19 mouse cellular contexts compared by ENCODE assay signal in genomic region chr7:140840750-140841735, GRCm38 (mm10). TPM values are rescaled to one million over a fixed set of nuclear protein-coding genes. Genes with fewer than 3 reads are reported as not detected.
DNase-seq lines count a peak whose midpoint lies in the region; ATAC-seq and TF ChIP-seq lines count a peak whose summit lies in the region.
"Had no signal": no experiment of that assay in that cellular context is flagged by ENCODE, and none has a peak within 500 bp of the region (broad histone marks: within the 10 kb centered on the region; RNA-seq: fewer than 3 reads in every experiment).

No protein-coding gene starts in this region.

- 32% methylated on average over 18 of the region's 19 CpGs for WGBS in lung, embryonic 16.5 days
- 34% methylated on average over 19 of the region's 19 CpGs for WGBS in stomach, embryonic 14.5 days

- no peak for TF ChIP-seq POLR2A in ES-Bruce4 (IDR thresholded peaks at IDR 0.05; ENCODE audit: insufficient read depth, low read length)

- no peak for TF ChIP-seq CTCF in ES-Bruce4 (IDR thresholded peaks at IDR 0.05; ENCODE audit: low read depth, low read length)

- H3K36me3 ChIP-seq in lung, embryonic 16.5 days (ENCODE audit: control insufficient read depth, insufficient read depth, low read length) = no peaks in the 10 kb centered on the region
- H3K36me3 ChIP-seq in ES-Bruce4 (ENCODE audit: control insufficient read depth, insufficient read depth, low read length, poor library complexity, severe bottlenecking) = no peaks in the 10 kb centered on the region
- no peaks in the 10 kb centered on the region for H3K36me3 ChIP-seq in stomach, embryonic 14.5 days (ENCODE audit: control insufficient read depth, insufficient read depth, low read length)
- H3K36me3 ChIP-seq: G1E; heart, embryonic 15.5 days; hindbrain, embryonic 13.5 days had no signal

- DNase-seq in lung, postnatal 25 days (ENCODE audit: low spot score) = no peak
- DNase-seq in R1 (ENCODE audit: low read depth, low spot score) = peak; percentile 94
- no peak for DNase-seq in cerebellum, postnatal 36 days
- DNase-seq in cerebellum, adult 18-20 months = no peak
- no peak for DNase-seq in heart, postnatal 14 days
- DNase-seq: cerebellum, adult 2 months; kidney, adult 8-10 months had no signal

- intact Hi-C loops in heart, postnatal 14 days (cut with DNase I) = loop anchor here (10.0 kb wide), 1 partner anchor 524 kb away; no protein-coding TSS in a partner anchor

- no peak overlapping the region for H3K4me3 ChIP-seq in lung, embryonic 16.5 days (ENCODE audit: low read length)
- peak overlapping the region; percentile 8 for H3K4me3 ChIP-seq in ES-Bruce4 (ENCODE audit: low read depth, low read length)
- no peak overlapping the region for H3K4me3 ChIP-seq in stomach, embryonic 14.5 days (ENCODE audit: low read depth, low read length)
- H3K4me3 ChIP-seq: heart, embryonic 15.5 days; hindbrain, embryonic 13.5 days; megakaryocyte, embryonic 14.5 days had no signal

- H3K9ac ChIP-seq in lung, embryonic 16.5 days (ENCODE audit: low read length) = no peak overlapping the region
- peak overlapping the region; percentile 12; the same call in 1 of the 2 replicates for H3K9ac ChIP-seq in ES-Bruce4 (ENCODE audit: low read depth, poor library complexity, severe bottlenecking)
- no peak overlapping the region for H3K9ac ChIP-seq in stomach, embryonic 14.5 days (replicated peaks; ENCODE audit: low read depth, low read length)
- H3K9ac ChIP-seq: heart, embryonic 15.5 days; hindbrain, embryonic 13.5 days had no signal

- H3K4me1 ChIP-seq in lung, embryonic 16.5 days (replicated peaks; ENCODE audit: control insufficient read depth, insufficient read depth, low read length) = peaks cover 3% of the 10 kb centered on the region; the same call in 1 of the 2 replicates
- H3K4me1 ChIP-seq in ES-Bruce4 (ENCODE audit: control insufficient read depth, insufficient read depth, low read length) = peaks cover 9% of the 10 kb centered on the region
- H3K4me1 ChIP-seq in stomach, embryonic 14.5 days (ENCODE audit: control insufficient read depth, insufficient read depth, low read length) = 0 out of 2 replicates have a peak, but pooled peaks cover 4% of the 10 kb centered on the region

- TF ChIP-seq EP300 in ES-Bruce4 (IDR thresholded peaks at IDR 0.05; ENCODE audit: insufficient read depth, low read depth, low read length) = peak; percentile 67; the same call in 1 of the 2 replicates

- no peak for ATAC-seq in lung, embryonic 16.5 days (ENCODE audit: low read depth)
- 0 out of 2 replicates have a peak, but pooled peaks have one; percentile 25 for ATAC-seq in stomach, embryonic 14.5 days (ENCODE audit: insufficient number of reproducible peaks, insufficient read depth, low FRiP score, low read depth)
- ATAC-seq: activated CD4-positive, CD25-positive, alpha-beta regulatory T cell, adult 4 months had no signal

- H3K4me2 ChIP-seq in lung, embryonic 16.5 days (ENCODE audit: low read depth, low read length) = 0 out of 2 replicates have a peak overlapping the region, but pooled peaks have one; percentile 20
- 0 out of 2 replicates have a peak overlapping the region, but pooled peaks have one; percentile 18 for H3K4me2 ChIP-seq in stomach, embryonic 14.5 days (replicated peaks; ENCODE audit: low read depth, low read length)
- H3K4me2 ChIP-seq: heart, embryonic 15.5 days; hindbrain, embryonic 13.5 days had no signal

- H3K27me3 ChIP-seq in lung, embryonic 16.5 days (ENCODE audit: control insufficient read depth, insufficient read depth, low read depth, low read length) = peaks cover 3% of the 10 kb centered on the region; the same call in 1 of the 2 replicates
- no peaks in the 10 kb centered on the region for H3K27me3 ChIP-seq in ES-Bruce4 (ENCODE audit: control insufficient read depth, insufficient read depth, low read length, poor library complexity, severe bottlenecking)
- H3K27me3 ChIP-seq in stomach, embryonic 14.5 days (ENCODE audit: control insufficient read depth, insufficient read depth, low read length) = no peaks in the 10 kb centered on the region

- H3K9me3 ChIP-seq in lung, embryonic 16.5 days (ENCODE audit: control insufficient read depth, low read length) = no peaks in the 10 kb centered on the region
- no peaks in the 10 kb centered on the region for H3K9me3 ChIP-seq in ES-Bruce4 (replicated peaks; ENCODE audit: control insufficient read depth, insufficient read depth, low read length, poor library complexity, severe bottlenecking)
- H3K9me3 ChIP-seq in stomach, embryonic 14.5 days (ENCODE audit: control insufficient read depth, low read depth, low read length) = no peaks in the 10 kb centered on the region
- H3K9me3 ChIP-seq: G1E; heart, embryonic 15.5 days; hindbrain, embryonic 13.5 days; megakaryocyte, embryonic 14.5 days had no signal

- H3K27ac ChIP-seq in lung, embryonic 16.5 days (ENCODE audit: low read length) = no peak overlapping the region
- H3K27ac ChIP-seq in ES-Bruce4 (ENCODE audit: insufficient read depth, low read length) = peak overlapping the region; percentile 66
- no peak overlapping the region for H3K27ac ChIP-seq in stomach, embryonic 14.5 days (ENCODE audit: low read length)
- H3K27ac ChIP-seq: heart, embryonic 15.5 days; hindbrain, embryonic 13.5 days had no signal

RNA-seq across cellular contexts. Expression of gene Scgb1c1, which starts 4.3 kb away (rescaled TPM):
- 0.39 TPM in 1 of 2 replicates, not detected in the other for polyA plus RNA-seq in lung, embryonic 16.5 days (2015; fragmentation: Nextera tagmentation; extraction: Ambion mirVana)
- not detected in 2 replicates for polyA plus RNA-seq in ES-Bruce4 (2011; ENCODE audit: insufficient read depth, insufficient read length, low read depth, missing spikeins)
- not detected in 2 replicates for polyA plus RNA-seq in stomach, embryonic 14.5 days (2014; fragmentation: Nextera tagmentation; extraction: Ambion mirVana)
- 1 to 10 TPM; 6.2 to 8.4 TPM for total RNA-seq in heart, postnatal 14 days (2021)
- total RNA-seq: G1E; gastrocnemius, postnatal 4 days; left cerebral cortex, adult 8-10 months had no signal
- polyA plus RNA-seq: activated CD4-positive, CD25-positive, alpha-beta regulatory T cell, adult 4 months; cerebellum, adult 2 months; G1E; heart, embryonic 15.5 days; hindbrain, embryonic 13.5 days; limb, embryonic 14.5 days had no signal

RNA-seq across cellular contexts. Expression of gene Urah, which starts 6.2 kb away (rescaled TPM):
- 5.5 and 9.7 TPM in 2 replicates for polyA plus RNA-seq in lung, embryonic 16.5 days (2015; fragmentation: Nextera tagmentation; extraction: Ambion mirVana)
- polyA plus RNA-seq in ES-Bruce4 (2011; ENCODE audit: insufficient read depth, insufficient read length, low read depth, missing spikeins) = 13.1 and 15.2 TPM in 2 replicates
- 14.2 and 18.7 TPM in 2 replicates for polyA plus RNA-seq in stomach, embryonic 14.5 days (2014; fragmentation: Nextera tagmentation; extraction: Ambion mirVana)
- total RNA-seq in heart, postnatal 14 days (2021) = not detected
- total RNA-seq: G1E had no signal
- polyA plus RNA-seq: activated CD4-positive, CD25-positive, alpha-beta regulatory T cell, adult 4 months; G1E; hindbrain, embryonic 13.5 days had no signal

RNA-seq across cellular contexts. Expression of gene Odf3, which starts 6.6 kb away (rescaled TPM):
- polyA plus RNA-seq in lung, embryonic 16.5 days (2015; fragmentation: Nextera tagmentation; extraction: Ambion mirVana) = not detected in 2 replicates
- polyA plus RNA-seq in ES-Bruce4 (2011; ENCODE audit: insufficient read depth, insufficient read length, low read depth, missing spikeins) = not detected in 2 replicates
- not detected in 2 replicates for polyA plus RNA-seq in stomach, embryonic 14.5 days (2014; fragmentation: Nextera tagmentation; extraction: Ambion mirVana)
- total RNA-seq in heart, postnatal 14 days (2021) = not detected
- total RNA-seq: gastrocnemius, postnatal 4 days had no signal
- polyA plus RNA-seq: activated CD4-positive, CD25-positive, alpha-beta regulatory T cell, adult 4 months; G1E; heart, embryonic 15.5 days; hindbrain, embryonic 13.5 days; spleen, adult 2 months had no signal

RNA-seq across cellular contexts. Expression of gene Gm45785, which starts 15.1 kb away (rescaled TPM):
- polyA plus RNA-seq in lung, embryonic 16.5 days (2015; fragmentation: Nextera tagmentation; extraction: Ambion mirVana) = not detected in 2 replicates
- polyA plus RNA-seq in ES-Bruce4 (2011; ENCODE audit: insufficient read depth, insufficient read length, low read depth, missing spikeins) = not detected in 2 replicates
- polyA plus RNA-seq in stomach, embryonic 14.5 days (2014; fragmentation: Nextera tagmentation; extraction: Ambion mirVana) = not detected in 2 replicates
- total RNA-seq in heart, postnatal 14 days (2021) = not detected
- total RNA-seq: gastrocnemius, postnatal 4 days had no signal
- polyA plus RNA-seq: activated CD4-positive, CD25-positive, alpha-beta regulatory T cell, adult 4 months; heart, embryonic 15.5 days; limb, embryonic 14.5 days; spleen, adult 2 months had no signal

RNA-seq across cellular contexts. Expression of gene Ric8a, which starts 15.7 kb away (rescaled TPM):
- polyA plus RNA-seq in lung, embryonic 16.5 days (2015; fragmentation: Nextera tagmentation; extraction: Ambion mirVana) = 59.0 and 64.3 TPM in 2 replicates
- 23.3 and 26.3 TPM in 2 replicates for polyA plus RNA-seq in ES-Bruce4 (2011; ENCODE audit: insufficient read depth, insufficient read length, low read depth, missing spikeins)
- 65.7 and 72.8 TPM in 2 replicates for polyA plus RNA-seq in stomach, embryonic 14.5 days (2014; fragmentation: Nextera tagmentation; extraction: Ambion mirVana)
- 10 to 100 TPM; 23.7 to 24.5 TPM for total RNA-seq in heart, postnatal 14 days (2021)
